Mouse (Mus musculus) embryo, embryonic 10 days (tissue): Measurements from ENCODE around the gene Gm14698.

Source experiments
- DNase-seq: peaks from one replicate; pipeline ENCODE4 v3.0.0-alpha.2; 2015; ENCODE audit warnings: low spot score

Gm14698 gene

GRCm38 (mm10) chrX:68821059-68821458, at the start of gene Gm14698:
Gm14698 (plus strand) TSS chrX:68821093.
- peak; percentile 18 for DNase-seq

GRCm38 (mm10) chrX:68820449-68820848, 444 bp upstream of the Gm14698 start:
- peak; percentile 3 for DNase-seq

- peak; percentile 41 for DNase-seq
Measured at GRCm38 (mm10) chrX:68839548-68840444, 18.9 kb downstream of the Gm14698 start.

GRCm38 (mm10) chrX:68865145-68865544, 44.3 kb downstream of the Gm14698 start:
- no peak for DNase-seq
